Mouse (Mus musculus) thymus, postnatal 25 days (tissue): ENCODE results near the gene Pgam5.

Experiments used
- DNase-seq: peaks from one replicate; pipeline ENCODE4 v3.0.0; 2022

Pgam5 gene

DNA sequence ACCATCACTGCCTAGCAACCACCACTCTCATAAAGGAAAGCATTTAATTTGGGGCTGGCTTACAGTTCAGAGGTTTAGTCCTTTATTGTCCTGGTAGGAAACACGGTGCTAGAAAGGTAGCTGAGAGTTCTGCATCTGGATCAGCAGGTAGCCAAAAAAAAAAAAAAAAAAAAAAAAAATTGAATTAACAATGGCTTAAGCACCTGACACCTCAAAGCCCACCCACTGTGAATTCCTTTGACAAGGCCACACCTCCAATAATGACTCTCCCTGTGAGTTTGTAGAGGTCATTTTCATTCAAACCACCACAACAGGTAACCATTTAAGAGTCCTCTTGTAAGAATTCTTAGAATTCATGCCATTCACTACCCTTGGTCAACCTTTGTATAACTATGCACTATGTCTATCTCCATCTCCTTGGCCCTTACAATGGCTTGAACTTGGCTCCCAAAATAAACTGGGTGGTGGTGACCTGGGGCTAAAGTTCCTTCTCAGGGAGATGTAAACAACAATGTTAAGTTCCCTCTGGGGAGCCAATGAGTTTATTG lies 42.3 kb downstream of the Pgam5 start:
- no peak for DNase-seq

DNA sequence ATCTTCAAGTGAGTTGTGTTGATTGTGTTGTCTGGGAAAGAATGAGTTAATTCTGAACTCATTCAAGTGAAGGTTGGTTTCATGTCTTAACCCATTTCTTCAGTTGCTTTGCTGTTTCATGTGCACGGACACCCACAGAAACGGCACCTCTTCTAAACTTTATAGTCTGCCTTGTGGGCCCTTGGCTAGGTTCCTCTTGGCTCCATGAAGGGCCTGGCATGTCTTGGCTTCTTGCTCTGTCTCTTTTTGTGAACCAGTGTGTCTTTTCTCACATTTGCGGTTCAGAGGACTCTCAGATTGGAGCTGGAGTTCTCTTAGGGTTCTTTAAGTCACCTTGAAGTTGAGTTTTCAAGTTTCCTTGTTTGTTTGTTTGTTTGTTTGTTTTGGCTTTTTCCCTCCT lies 44.7 kb downstream of the Pgam5 start:
- no peak for DNase-seq

DNA sequence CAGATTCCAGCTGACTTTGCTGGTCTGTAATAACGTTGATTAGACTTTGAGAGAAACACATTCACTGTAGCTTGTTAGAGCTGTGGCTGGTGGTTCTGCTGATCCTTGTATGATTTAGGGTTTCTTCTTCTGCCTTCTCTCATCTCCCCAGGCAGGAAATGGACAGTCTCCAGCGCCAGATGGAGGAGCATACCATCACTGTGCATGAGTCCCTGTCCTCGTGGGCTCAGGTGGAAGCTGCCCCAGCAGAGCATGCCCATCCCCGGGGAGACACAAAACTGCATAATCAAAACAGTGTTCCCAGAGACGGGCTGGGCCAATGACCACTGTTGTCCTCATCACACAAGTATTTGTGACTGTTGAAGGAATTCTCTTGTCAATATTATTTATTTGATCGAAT lies 47.0 kb downstream of the Pgam5 start:
- DNase-seq: no peak

DNA sequence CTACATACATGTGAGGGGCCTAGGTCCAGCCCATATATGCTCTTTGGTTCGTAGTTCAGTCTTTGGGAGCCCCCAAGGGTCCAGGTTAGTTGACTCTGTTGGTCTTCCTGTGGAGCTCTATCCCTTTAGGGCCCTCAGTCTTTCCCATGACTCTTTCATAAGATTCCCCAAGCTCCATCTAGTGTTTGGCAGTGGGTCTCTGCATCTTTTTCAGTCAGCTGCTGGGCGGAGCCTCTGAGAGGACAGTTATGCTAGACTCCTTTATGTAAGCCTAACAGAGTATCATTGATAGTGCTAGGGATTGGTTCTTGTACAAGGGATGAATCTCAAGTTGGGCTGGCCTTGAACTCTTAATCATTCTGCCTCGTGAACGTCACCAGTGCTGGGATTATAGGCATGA lies 49.4 kb downstream of the Pgam5 start:
- DNase-seq: no peak

DNA sequence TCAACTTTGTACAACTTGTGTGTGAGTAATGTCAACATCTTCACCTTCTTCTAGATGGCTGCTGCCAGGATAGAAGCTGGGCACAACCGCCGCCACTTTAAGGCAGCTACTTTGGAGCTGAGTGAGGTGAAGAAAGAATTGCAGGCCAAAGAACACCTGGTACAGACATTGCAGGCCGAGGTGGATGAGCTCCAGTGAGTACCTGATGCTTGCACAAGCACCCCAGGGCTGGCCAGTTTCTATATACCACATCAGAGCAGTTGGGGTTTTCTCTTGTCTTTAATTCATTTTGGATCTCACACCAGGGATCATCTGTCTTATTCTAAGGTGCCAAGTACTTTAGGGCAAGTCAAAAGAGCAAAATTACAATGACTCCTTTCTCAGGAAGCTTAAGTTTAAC lies 52.9 kb downstream of the Pgam5 start:
- DNase-seq: no peak

DNA sequence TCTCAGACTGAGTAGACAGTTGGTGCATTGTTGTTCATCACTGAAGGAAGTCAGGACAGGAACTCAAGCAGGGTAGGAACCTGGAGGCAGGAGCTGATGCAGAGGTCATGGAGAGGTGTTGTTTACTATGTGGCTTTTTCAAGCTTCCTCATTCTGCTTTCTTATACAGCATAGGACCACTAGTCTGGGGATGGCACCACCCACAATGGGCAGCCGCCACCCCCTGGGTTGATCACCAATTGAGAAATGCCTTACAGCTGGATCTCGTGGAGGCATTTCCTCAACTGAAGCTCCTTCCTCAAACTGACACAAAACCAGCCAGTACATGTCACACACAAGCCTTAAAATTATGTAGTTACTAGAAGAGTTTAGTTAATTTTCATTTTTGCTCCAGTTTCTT lies 58.4 kb downstream of the Pgam5 start:
- no peak for DNase-seq
